ENCODE assay signal across 14 mouse cellular contexts in the genomic region with DNA sequence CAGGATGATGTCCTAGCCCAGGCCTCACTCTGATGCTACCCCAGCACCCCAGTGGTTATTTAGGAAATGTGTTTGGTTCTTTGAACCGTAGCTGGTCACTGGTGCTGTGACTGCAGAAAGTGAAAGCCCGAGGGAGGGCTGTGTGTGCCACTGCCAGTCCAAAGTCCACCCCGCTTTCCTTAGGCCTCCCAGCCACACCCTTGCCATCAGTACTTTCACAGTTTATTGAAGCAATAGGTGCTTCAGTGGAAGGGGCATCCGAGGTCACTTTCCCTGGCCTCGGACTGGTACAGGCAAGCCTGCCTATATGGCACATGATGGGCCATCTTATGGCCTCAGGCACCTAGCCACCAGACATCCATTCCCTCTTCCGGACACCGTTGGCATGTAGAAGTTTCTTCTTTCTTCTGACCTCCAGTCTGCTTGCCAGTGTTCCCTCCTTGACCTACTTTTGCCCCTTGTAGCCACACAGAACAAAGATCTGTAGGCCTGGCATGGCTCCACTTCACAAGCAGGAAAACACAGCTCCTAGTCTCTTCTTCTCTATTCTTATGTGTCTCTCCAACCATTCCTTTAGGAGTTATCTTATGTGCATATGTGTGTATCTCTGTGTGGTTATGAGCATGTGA. TPM values are rescaled to one million over a fixed set of nuclear protein-coding genes. Genes with fewer than 3 reads are reported as not detected.
DNase-seq lines count a peak whose midpoint lies in the region; ATAC-seq lines count a peak whose summit lies in the region.
"Had no signal": no experiment of that assay in that cellular context is flagged by ENCODE, and none has a peak within 500 bp of the region (broad histone marks: within the 10 kb centered on the region; RNA-seq: fewer than 3 reads in every experiment).

No protein-coding gene starts in this region.

- no peaks in the 10 kb centered on the region for H3K36me3 ChIP-seq in kidney, embryonic 15.5 days
- H3K36me3 ChIP-seq in intestine, embryonic 16.5 days (ENCODE audit: control insufficient read depth, insufficient read depth, low read length), result no peaks in the 10 kb centered on the region
- H3K36me3 ChIP-seq: embryonic facial prominence, embryonic 13.5 days; hindbrain, embryonic 12.5 days had no signal

- H3K9ac ChIP-seq in kidney, embryonic 15.5 days, result no peak overlapping the region
- no peak overlapping the region for H3K9ac ChIP-seq in intestine, embryonic 16.5 days (ENCODE audit: low read depth, low read length)
- H3K9ac ChIP-seq: embryonic facial prominence, embryonic 13.5 days; hindbrain, embryonic 12.5 days had no signal

- no peak for ATAC-seq in kidney, embryonic 15.5 days (replicated peaks; ENCODE audit: low FRiP score)
- peak; percentile 52 for ATAC-seq in intestine, embryonic 16.5 days
- ATAC-seq: forebrain, embryonic 16.5 days; inflammation-experienced regulatory T-cells, adult 6 months had no signal

- peaks cover 17% of the 10 kb centered on the region for H3K4me1 ChIP-seq in kidney, embryonic 15.5 days
- H3K4me1 ChIP-seq in intestine, embryonic 16.5 days (ENCODE audit: control insufficient read depth, insufficient read depth, low read length), result peaks cover 33% of the 10 kb centered on the region

- no peaks in the 10 kb centered on the region for H3K27me3 ChIP-seq in kidney, embryonic 15.5 days
- no peaks in the 10 kb centered on the region for H3K27me3 ChIP-seq in intestine, embryonic 16.5 days (replicated peaks; ENCODE audit: control insufficient read depth, insufficient read depth, low read length)
- H3K27me3 ChIP-seq: embryonic facial prominence, embryonic 13.5 days; hindbrain, embryonic 12.5 days had no signal

- H3K4me2 ChIP-seq in kidney, embryonic 15.5 days, result no peak overlapping the region
- H3K4me2 ChIP-seq in intestine, embryonic 16.5 days (ENCODE audit: low read depth, low read length), result no peak overlapping the region
- H3K4me2 ChIP-seq: embryonic facial prominence, embryonic 13.5 days; hindbrain, embryonic 12.5 days had no signal

- no peak overlapping the region for H3K4me3 ChIP-seq in kidney, embryonic 15.5 days (replicated peaks)
- no peak overlapping the region for H3K4me3 ChIP-seq in intestine, embryonic 16.5 days (ENCODE audit: low read length)
- H3K4me3 ChIP-seq: embryonic facial prominence, embryonic 13.5 days; hindbrain, embryonic 12.5 days had no signal

- WGBS in kidney, embryonic 15.5 days, result 87% methylated on average over 7 of the region's 7 CpGs
- 68% methylated on average over 7 of the region's 7 CpGs for WGBS in intestine, embryonic 16.5 days

- DNase-seq in kidney, adult 11 months, result peak; percentile 67
- DNase-seq in kidney, adult 8-10 months, result peak; percentile 63 to 66
- peak; percentile 35 to 65 for DNase-seq in kidney, postnatal 4 days
- no peak for DNase-seq in thymus, postnatal 10 days (ENCODE audit: low spot score in 2 of 2)
- DNase-seq in frontal cortex, postnatal 36 days (ENCODE audit: low spot score in 2 of 2), result no peak
- DNase-seq: cerebellum, adult 2 months; heart, postnatal 10 days; right cerebral cortex, adult 18-20 months had no signal

- H3K27ac ChIP-seq in kidney, embryonic 15.5 days, result no peak overlapping the region
- H3K27ac ChIP-seq in intestine, embryonic 16.5 days (ENCODE audit: low read length), result no peak overlapping the region
- H3K27ac ChIP-seq: embryonic facial prominence, embryonic 13.5 days; hindbrain, embryonic 12.5 days had no signal

- H3K9me3 ChIP-seq in kidney, embryonic 15.5 days (replicated peaks), result no peaks in the 10 kb centered on the region
- H3K9me3 ChIP-seq in intestine, embryonic 16.5 days (ENCODE audit: control insufficient read depth, low read length), result no peaks in the 10 kb centered on the region
- H3K9me3 ChIP-seq: embryonic facial prominence, embryonic 13.5 days; hindbrain, embryonic 12.5 days had no signal

RNA-seq across cellular contexts. Expression of a gene that starts 46.6 kb away (rescaled TPM):
- 9.3 and 10.1 TPM in 2 replicates for polyA plus RNA-seq in kidney, embryonic 15.5 days (2015; fragmentation: Nextera tagmentation; extraction: Ambion mirVana)
- 8.6 and 8.9 TPM in 2 replicates for polyA plus RNA-seq in intestine, embryonic 16.5 days (2015; fragmentation: Nextera tagmentation; extraction: Ambion mirVana)

Comparison
In these comparisons a context has a peak if more than half of its experiments do, and no peak if none do; other contexts are left out.
1. DNase-seq: peak in kidney, adult 11 months (single experiment), kidney, adult 8-10 months (2 of 2) and kidney, postnatal 4 days (2 of 2); none in thymus, postnatal 10 days (0 of 2) and frontal cortex, postnatal 36 days (0 of 2).